Mouse (Mus musculus): ENCODE data around the gene Sox11. TPM values are rescaled to one million over a fixed set of nuclear protein-coding genes. Genes with fewer than 3 reads are reported as not detected.

Sox11 gene
- total and polyA plus RNA-seq, 3 experiments = 0.05 to 0.30 TPM; not detected in 1

- no peak for ATAC-seq (ENCODE audit: extremely low read depth, insufficient number of reproducible peaks, low FRiP score, poor library complexity, severe bottlenecking)
These were observed 25.1 kb upstream of the Sox11 start for GRCm38 (mm10) chr12:27367476-27367875.

GRCm38 (mm10) chr12:27363840-27364640 lies 21.7 kb upstream of the Sox11 start:
- H3K27me3 ChIP-seq (ENCODE audit: insufficient read depth, low read length) = no peaks in the 10 kb centered on the region
- no peaks in the 10 kb centered on the region for H3K36me3 ChIP-seq (replicated peaks)
- ATAC-seq (ENCODE audit: extremely low read depth, insufficient number of reproducible peaks, low FRiP score, poor library complexity, severe bottlenecking) (no peak), DNase-seq (ENCODE audit: low spot score) (no peak)
- no peak overlapping the region for H3K4me3 ChIP-seq (ENCODE audit: low read depth, low read length)
- TF ChIP-seq TAL1 (conservative IDR thresholded peaks at IDR 0.05; ENCODE audit: low read depth, low read length) = no peak
- TF ChIP-seq CTCF (IDR thresholded peaks at IDR 0.05; ENCODE audit: low read depth, low read length) = no peak
- no peak for TF ChIP-seq GATA2 (IDR thresholded peaks at IDR 0.05; ENCODE audit: borderline replicate concordance, low read depth, low read length)
- no peak for TF ChIP-seq POLR2AphosphoS5 (IDR thresholded peaks at IDR 0.05; ENCODE audit: insufficient replicate concordance, low read depth, low read length)
- TF ChIP-seq GATA1 (IDR thresholded peaks at IDR 0.05; ENCODE audit: borderline replicate concordance, low read length) = no peak
- H3K4me1 ChIP-seq (ENCODE audit: insufficient read depth, low read depth, low read length) = no peaks in the 10 kb centered on the region
- peaks cover 31% of the 10 kb centered on the region for H3K9me3 ChIP-seq (replicated peaks)

More at GRCm38 (mm10) chr12:27367476-27367875, 25.1 kb upstream of the Sox11 start:
- H3K4me1 ChIP-seq (ENCODE audit: insufficient read depth, low read depth, low read length) = no peaks in the 10 kb centered on the region
- H3K4me3 ChIP-seq (ENCODE audit: low read depth, low read length) = no peak overlapping the region
- H3K36me3 ChIP-seq (replicated peaks) = no peaks in the 10 kb centered on the region
- H3K9me3 ChIP-seq (replicated peaks) = peaks cover 33% of the 10 kb centered on the region
- no peak for TF ChIP-seq POLR2AphosphoS5 (IDR thresholded peaks at IDR 0.05; ENCODE audit: insufficient replicate concordance, low read depth, low read length)
- no peak for TF ChIP-seq GATA1 (IDR thresholded peaks at IDR 0.05; ENCODE audit: borderline replicate concordance, low read length)
- TF ChIP-seq TAL1 (conservative IDR thresholded peaks at IDR 0.05; ENCODE audit: low read depth, low read length) = no peak
- no peak for TF ChIP-seq CTCF (IDR thresholded peaks at IDR 0.05; ENCODE audit: low read depth, low read length)
- no peak for DNase-seq (ENCODE audit: low spot score)
- H3K27me3 ChIP-seq (ENCODE audit: insufficient read depth, low read length) = no peaks in the 10 kb centered on the region

GRCm38 (mm10) chr12:27357076-27357637 lies 14.8 kb upstream of the Sox11 start:
- TF ChIP-seq POLR2AphosphoS5 (IDR thresholded peaks at IDR 0.05; ENCODE audit: insufficient replicate concordance, low read depth, low read length) (no peak), TAL1 (conservative IDR thresholded peaks at IDR 0.05; ENCODE audit: low read depth, low read length) (no peak), GATA2 (IDR thresholded peaks at IDR 0.05; ENCODE audit: borderline replicate concordance, low read depth, low read length) (no peak), CTCF (IDR thresholded peaks at IDR 0.05; ENCODE audit: low read depth, low read length) (no peak), GATA1 (IDR thresholded peaks at IDR 0.05; ENCODE audit: borderline replicate concordance, low read length) (no peak)
- ATAC-seq (ENCODE audit: extremely low read depth, insufficient number of reproducible peaks, low FRiP score, poor library complexity, severe bottlenecking) = no peak
- Histone ChIP-seq H3K27me3 (ENCODE audit: insufficient read depth, low read length) (no peaks in the 10 kb centered on the region; the same call in 1 of the 2 replicates), H3K9me3 (replicated peaks) (peaks cover 40% of the 10 kb centered on the region), H3K36me3 (replicated peaks) (no peaks in the 10 kb centered on the region), H3K4me3 (ENCODE audit: low read depth, low read length) (no peak overlapping the region; the same call in 1 of the 2 replicates), H3K4me1 (ENCODE audit: insufficient read depth, low read depth, low read length) (no peaks in the 10 kb centered on the region)
- no peak for DNase-seq (ENCODE audit: low spot score)

- Histone ChIP-seq H3K4me3 (ENCODE audit: low read depth, low read length) (no peak overlapping the region), H3K4me1 (ENCODE audit: insufficient read depth, low read depth, low read length) (no peaks in the 10 kb centered on the region), H3K36me3 (replicated peaks) (no peaks in the 10 kb centered on the region), H3K27me3 (ENCODE audit: insufficient read depth, low read length) (no peaks in the 10 kb centered on the region; the same call in 1 of the 2 replicates), H3K9me3 (replicated peaks) (peaks cover 42% of the 10 kb centered on the region)
- DNase-seq (ENCODE audit: low spot score) (no peak), ATAC-seq (ENCODE audit: extremely low read depth, insufficient number of reproducible peaks, low FRiP score, poor library complexity, severe bottlenecking) (no peak)
- TF ChIP-seq GATA2 (IDR thresholded peaks at IDR 0.05; ENCODE audit: borderline replicate concordance, low read depth, low read length) (no peak), GATA1 (IDR thresholded peaks at IDR 0.05; ENCODE audit: borderline replicate concordance, low read length) (no peak), TAL1 (conservative IDR thresholded peaks at IDR 0.05; ENCODE audit: low read depth, low read length) (no peak), POLR2AphosphoS5 (IDR thresholded peaks at IDR 0.05; ENCODE audit: insufficient replicate concordance, low read depth, low read length) (no peak), CTCF (IDR thresholded peaks at IDR 0.05; ENCODE audit: low read depth, low read length) (no peak)
These were observed 14.2 kb upstream of the Sox11 start for GRCm38 (mm10) chr12:27356571-27356970.

- no peaks in the 10 kb centered on the region; the same call in 1 of the 2 replicates for H3K27me3 ChIP-seq (ENCODE audit: insufficient read depth, low read length)
- peaks cover 63% of the 10 kb centered on the region for H3K9me3 ChIP-seq (replicated peaks)
- DNase-seq (ENCODE audit: low spot score) (no peak), ATAC-seq (ENCODE audit: extremely low read depth, insufficient number of reproducible peaks, low FRiP score, poor library complexity, severe bottlenecking) (no peak)
- no peaks in the 10 kb centered on the region for H3K4me1 ChIP-seq (ENCODE audit: insufficient read depth, low read depth, low read length)
- no peaks in the 10 kb centered on the region for H3K36me3 ChIP-seq (replicated peaks)
- no peak overlapping the region; the same call in 1 of the 2 replicates for H3K4me3 ChIP-seq (ENCODE audit: low read depth, low read length)
- TF ChIP-seq GATA2 (IDR thresholded peaks at IDR 0.05; ENCODE audit: borderline replicate concordance, low read depth, low read length) = no peak
- no peak for TF ChIP-seq GATA1 (IDR thresholded peaks at IDR 0.05; ENCODE audit: borderline replicate concordance, low read length)
- TF ChIP-seq CTCF (IDR thresholded peaks at IDR 0.05; ENCODE audit: low read depth, low read length) = no peak
- no peak for TF ChIP-seq TAL1 (conservative IDR thresholded peaks at IDR 0.05; ENCODE audit: low read depth, low read length)
- no peak for TF ChIP-seq POLR2AphosphoS5 (IDR thresholded peaks at IDR 0.05; ENCODE audit: insufficient replicate concordance, low read depth, low read length)
These were observed 1.4 kb upstream of the Sox11 start for GRCm38 (mm10) chr12:27343606-27344410.

Measured in G1E (cell line).